Mouse (Mus musculus) neural tube, embryonic 12.5 days (tissue): Measurements from ENCODE around the gene Col5a3. TPM values are rescaled to one million over a fixed set of nuclear protein-coding genes. Genes with fewer than 3 reads are reported as not detected.

Source experiments
- ATAC-seq: fragments of 200-750 bp; cut with Nextera tagmentation; 2 replicates; pipeline ENCODE4 v1.8.0; 2017; ENCODE audit warnings: low read depth, mild to moderate bottlenecking, moderate TSS enrichment, moderate library complexity; ENCODE audit not compliant: low FRiP score
- H3K27ac ChIP-seq: fragments of 300-500 bp; sonication (generic); 2 replicates; pipeline ENCODE4 v1.5.1; 2016
- H3K27me3 ChIP-seq: fragments of 300-500 bp; sonication (generic); replicated peaks from 2 replicates; pipeline ENCODE4 v1.6.1; 2016; ENCODE audit warnings: mild to moderate bottlenecking
- H3K36me3 ChIP-seq: fragments of 300-500 bp; sonication (generic); 2 replicates; pipeline ENCODE4 v1.6.1; 2016; ENCODE audit warnings: mild to moderate bottlenecking
- H3K4me1 ChIP-seq: fragments of 300-500 bp; sonication (generic); 2 replicates; pipeline ENCODE4 v1.6.1; 2016
- H3K4me2 ChIP-seq: fragments of 300-500 bp; sonication (generic); replicated peaks from 2 replicates; pipeline ENCODE4 v1.6.1; 2016; ENCODE audit warnings: mild to moderate bottlenecking
- H3K4me3 ChIP-seq: fragments of 300-500 bp; sonication (generic); 2 replicates; pipeline ENCODE4 v1.5.1; 2016
- H3K9ac ChIP-seq: fragments of 300-500 bp; sonication (generic); 2 replicates; pipeline ENCODE4 v1.6.1; 2016; ENCODE audit warnings: mild to moderate bottlenecking
- H3K9me3 ChIP-seq: fragments of 300-500 bp; sonication (generic); 2 replicates; pipeline ENCODE4 v1.6.1; 2016; ENCODE audit warnings: mild to moderate bottlenecking
- WGBS: fragments of 180-500 bp; shearing (Covaris S2); methylation state at CpG from one replicate; pipeline ENCODE4 v1.1.7; 2016; 5-methylcytosine and 5-hydroxymethylcytosine counted together
- polyA plus RNA-seq: library from polyadenylated mRNA; unstranded; fragments of >200 nt; fragmentation: Nextera tagmentation; extraction: Ambion mirVana; gene quantifications from 2 replicates; pipeline ENCODE4 v1.2.1, GENCODE M21; 2016

The Col5a3 gene
- polyA plus RNA-seq, 1 experiment from 2014 or later: 0.75 TPM

DNA sequence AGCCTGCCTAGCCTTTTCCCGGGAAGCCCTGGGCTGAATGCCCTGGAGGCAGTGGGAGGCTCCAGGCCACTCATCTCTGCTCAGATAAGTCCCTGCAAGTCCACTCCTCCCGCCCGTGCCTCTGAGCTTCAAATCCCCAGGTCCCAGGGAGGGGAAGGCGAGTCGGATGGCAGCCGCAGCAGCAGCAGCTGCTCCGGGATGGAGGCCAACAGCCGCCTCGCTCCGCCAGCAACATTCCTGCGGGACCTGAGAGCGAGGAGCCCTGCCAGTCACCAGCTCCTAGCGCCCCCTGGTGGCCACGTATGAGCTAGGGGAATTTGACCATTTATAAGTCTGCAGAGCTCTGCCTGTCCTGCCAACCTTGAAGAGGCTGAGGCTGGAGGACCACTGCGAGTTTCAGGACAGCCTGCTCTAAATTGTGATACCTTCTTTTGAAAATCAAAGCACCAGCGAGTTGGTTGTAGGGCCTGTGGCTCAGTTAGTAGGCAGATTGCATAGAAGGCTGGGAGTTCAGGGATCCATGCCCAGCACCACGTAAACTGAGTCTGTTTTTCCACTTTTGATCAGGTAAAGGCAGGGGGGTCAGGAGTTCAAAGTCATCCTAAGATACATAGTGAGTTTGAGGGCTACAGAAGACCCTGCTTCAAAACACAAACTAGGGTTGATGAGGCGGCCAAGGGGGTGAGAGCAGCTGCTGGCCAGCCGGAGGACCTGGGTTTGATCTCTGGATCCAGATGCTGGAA lies 16.2 kb upstream of the Col5a3 start:
- no peak overlapping the region for H3K27ac ChIP-seq
- peak; percentile 90 for ATAC-seq
- H3K9ac ChIP-seq: peak overlapping the region; percentile 49; the same call in 1 of the 2 replicates
- H3K4me3 ChIP-seq: no peak overlapping the region
- peak overlapping the region; percentile 45 for H3K4me2 ChIP-seq
- no peaks in the 10 kb centered on the region; the same call in 1 of the 2 replicates for H3K27me3 ChIP-seq
- H3K4me1 ChIP-seq: peaks cover 6% of the 10 kb centered on the region; the same call in 1 of the 2 replicates
- no peaks in the 10 kb centered on the region for H3K9me3 ChIP-seq
- WGBS: 17% methylated on average over 19 of the region's 19 CpGs
- H3K36me3 ChIP-seq: no peaks in the 10 kb centered on the region

DNA sequence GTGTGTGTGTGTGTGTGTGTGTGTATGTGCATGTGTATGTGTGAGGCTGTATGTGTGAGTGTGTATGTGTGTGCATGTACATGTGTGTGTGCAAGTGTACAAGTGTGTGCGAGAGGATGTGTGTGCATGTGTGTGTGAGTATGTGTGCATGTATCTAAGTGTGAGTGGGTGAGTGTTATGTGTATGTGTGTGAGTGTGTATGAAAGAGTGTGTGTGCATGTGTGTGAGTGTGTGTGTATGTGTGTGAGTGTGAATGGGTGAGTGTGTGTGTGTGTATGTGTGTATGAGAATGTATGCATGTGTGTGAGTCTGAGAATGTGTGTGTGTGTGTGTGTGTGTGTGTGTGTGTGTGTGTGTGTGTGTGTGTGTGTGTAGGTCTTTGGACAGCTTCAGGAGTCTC lies 13.3 kb upstream of the Col5a3 start:
- Histone ChIP-seq H3K4me1 (peaks cover 6% of the 10 kb centered on the region; the same call in 1 of the 2 replicates), H3K36me3 (no peaks in the 10 kb centered on the region), H3K27ac (no peak overlapping the region), H3K4me3 (no peak overlapping the region), H3K4me2 (no peak overlapping the region), H3K9me3 (no peaks in the 10 kb centered on the region), H3K27me3 (peaks cover 2% of the 10 kb centered on the region; the same call in 1 of the 2 replicates), H3K9ac (no peak overlapping the region)
- whole genome bisulfite sequencing: 93% methylated on average over 1 of the region's 1 CpGs
- no peak for ATAC-seq

GRCm38 (mm10) chr9:20825781-20826180 lies 10.9 kb upstream of the Col5a3 start:
- no peak for ATAC-seq
- Histone ChIP-seq H3K36me3 (no peaks in the 10 kb centered on the region), H3K9me3 (no peaks in the 10 kb centered on the region), H3K4me3 (no peak overlapping the region), H3K4me1 (peaks cover 4% of the 10 kb centered on the region; the same call in 1 of the 2 replicates), H3K27ac (no peak overlapping the region), H3K9ac (no peak overlapping the region), H3K4me2 (no peak overlapping the region), H3K27me3 (peaks cover 2% of the 10 kb centered on the region; the same call in 1 of the 2 replicates)
- 66% methylated on average over 5 of the region's 5 CpGs for WGBS

- no peak overlapping the region for H3K27ac ChIP-seq
- no peaks in the 10 kb centered on the region for H3K36me3 ChIP-seq
- H3K4me3 ChIP-seq: no peak overlapping the region
- H3K9ac ChIP-seq: no peak overlapping the region
- H3K4me1 ChIP-seq: no peaks in the 10 kb centered on the region
- no peak for ATAC-seq
- 82% methylated on average over 3 of the region's 3 CpGs for WGBS
- 0 out of 2 replicates have a peak, but pooled peaks cover 2% of the 10 kb centered on the region for H3K27me3 ChIP-seq
- H3K4me2 ChIP-seq: no peak overlapping the region
- no peaks in the 10 kb centered on the region for H3K9me3 ChIP-seq
Observed at GRCm38 (mm10) chr9:20822821-20823220, 8.0 kb upstream of the Col5a3 start.

DNA sequence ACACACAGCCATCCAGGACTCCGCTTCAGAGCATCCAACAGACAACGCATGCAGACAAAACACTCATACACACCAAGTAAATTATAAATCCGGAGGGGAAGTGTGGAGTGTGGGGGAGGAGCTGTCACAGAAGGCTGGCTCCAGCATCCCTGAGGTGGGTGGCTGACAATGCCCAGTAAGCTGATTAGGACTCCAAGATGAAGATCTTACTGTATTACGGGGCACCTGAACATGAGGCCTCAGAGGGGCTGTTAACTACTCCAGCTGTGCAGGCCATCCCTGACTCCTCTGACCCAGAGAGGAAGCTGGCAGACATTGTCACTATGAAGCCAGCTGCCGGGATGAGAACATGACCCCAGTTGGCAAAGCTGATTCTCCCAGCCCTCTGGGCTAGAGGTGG lies 5.1 kb upstream of the Col5a3 start:
- Histone ChIP-seq H3K9me3 (no peaks in the 10 kb centered on the region), H3K27me3 (no peaks in the 10 kb centered on the region), H3K4me1 (peaks cover 1% of the 10 kb centered on the region), H3K4me3 (no peak overlapping the region), H3K4me2 (no peak overlapping the region), H3K36me3 (no peaks in the 10 kb centered on the region), H3K27ac (no peak overlapping the region), H3K9ac (no peak overlapping the region)
- ATAC-seq: no peak
- 80% methylated on average over 5 of the region's 5 CpGs for WGBS

DNA sequence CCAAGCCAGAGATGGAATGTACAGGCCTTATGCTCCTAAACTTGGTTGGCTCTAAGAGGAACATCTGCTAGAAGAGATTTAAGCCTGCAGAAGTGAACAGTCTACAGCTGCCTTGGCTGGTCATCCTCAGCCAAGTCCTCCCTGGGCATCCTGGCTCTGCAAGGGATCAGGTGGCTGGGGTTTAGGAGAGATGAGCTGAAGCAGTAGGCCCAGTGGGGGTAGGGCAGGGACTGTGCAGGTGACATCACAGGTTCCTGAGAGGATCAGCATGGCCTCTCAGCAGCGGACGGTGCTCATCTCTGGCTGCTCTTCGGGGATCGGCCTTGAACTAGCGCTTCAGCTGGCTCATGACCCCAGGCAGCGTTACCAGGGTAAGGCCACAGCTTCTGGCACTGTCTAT lies 3.4 kb upstream of the Col5a3 start, which contains the start of gene Rdh8:
Rdh8 (plus strand) TSS at position 268 of the 400 bp plus-strand sequence.
- ATAC-seq: no peak
- 85% methylated on average over 6 of the region's 6 CpGs for WGBS

DNA sequence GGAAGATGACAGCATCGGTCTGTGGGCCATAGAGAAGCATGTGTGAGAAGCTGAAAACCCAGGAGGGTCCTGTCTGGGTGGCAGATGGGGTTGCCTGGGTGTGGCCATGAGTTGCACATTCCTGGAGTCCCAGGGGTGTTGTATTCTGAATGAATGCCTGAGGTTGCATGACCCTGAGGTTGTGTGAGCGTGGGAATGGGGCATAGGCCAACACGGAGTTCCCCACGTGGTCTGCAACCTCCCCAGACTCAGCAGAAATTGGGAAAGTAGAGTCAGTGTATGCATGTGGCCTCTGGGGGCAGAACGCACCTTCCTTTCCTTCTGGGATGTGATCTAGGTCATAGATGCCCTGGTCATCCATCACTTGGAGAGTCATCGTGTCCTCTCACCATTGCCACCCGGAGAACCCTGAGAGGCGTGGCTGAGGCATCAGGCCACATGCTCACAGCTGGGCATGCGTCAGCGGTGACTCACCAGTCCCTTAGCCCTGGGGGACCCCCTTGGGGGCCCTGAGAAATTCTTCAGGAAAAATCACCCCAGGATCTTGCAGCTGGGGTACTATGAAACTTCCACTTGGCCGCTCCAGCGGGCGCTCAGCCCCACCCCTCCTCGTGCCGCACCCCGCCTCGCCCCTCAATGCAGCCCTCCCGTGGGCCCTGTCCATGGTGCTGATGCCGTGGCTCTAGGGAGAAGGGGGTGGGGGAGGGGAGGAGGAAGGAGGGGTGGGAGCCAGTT lies 2.2 kb downstream of the Col5a3 start:
- no peak overlapping the region for H3K9ac ChIP-seq
- no peaks in the 10 kb centered on the region; the same call in 1 of the 2 replicates for H3K27me3 ChIP-seq
- H3K4me3 ChIP-seq: no peak overlapping the region
- no peak overlapping the region for H3K27ac ChIP-seq
- no peaks in the 10 kb centered on the region for H3K36me3 ChIP-seq
- 14% methylated on average over 19 of the region's 19 CpGs for WGBS
- H3K4me1 ChIP-seq: peaks cover 12% of the 10 kb centered on the region
- peak overlapping the region; percentile 20; the same call in 1 of the 2 replicates for H3K4me2 ChIP-seq
- no peak for ATAC-seq
- no peaks in the 10 kb centered on the region for H3K9me3 ChIP-seq

More for the DNA sequence above, 3.4 kb upstream of the Col5a3 start, which contains the start of gene Rdh8:
- no peaks in the 10 kb centered on the region; the same call in 1 of the 2 replicates for H3K27me3 ChIP-seq
- peaks cover 8% of the 10 kb centered on the region for H3K4me1 ChIP-seq
- H3K9ac ChIP-seq: no peak within 1 kb of the TSS
- no peaks in the 10 kb centered on the region for H3K9me3 ChIP-seq
- no peak within 1 kb of the TSS for H3K4me3 ChIP-seq
- no peaks in the 10 kb centered on the region for H3K36me3 ChIP-seq
- H3K27ac ChIP-seq: no peak within 1 kb of the TSS
- no peak within 1 kb of the TSS for H3K4me2 ChIP-seq

DNA sequence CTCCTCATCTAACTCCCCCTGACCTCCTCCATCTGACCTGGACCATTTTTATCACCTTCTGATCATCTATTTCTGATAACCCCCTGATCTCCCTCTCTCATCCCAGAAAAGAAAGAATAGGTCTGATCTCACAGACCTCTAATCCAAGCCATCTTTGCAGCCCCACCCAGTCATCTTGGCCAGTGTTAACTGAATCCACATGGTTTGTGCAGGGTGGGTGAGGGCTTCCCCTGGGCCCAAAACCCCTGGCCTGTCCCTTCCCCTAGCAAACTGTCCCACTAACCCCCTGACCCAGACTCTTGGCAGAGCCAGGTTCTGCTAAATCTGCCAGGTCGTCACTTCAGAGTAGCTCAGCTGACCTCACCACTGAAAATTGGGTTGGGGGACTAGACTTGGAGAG lies 4.1 kb downstream of the Col5a3 start:
- Histone ChIP-seq H3K27ac (no peak overlapping the region), H3K9ac (no peak overlapping the region), H3K4me3 (no peak overlapping the region), H3K4me2 (no peak overlapping the region), H3K36me3 (no peaks in the 10 kb centered on the region), H3K4me1 (peaks cover 12% of the 10 kb centered on the region), H3K27me3 (no peaks in the 10 kb centered on the region; the same call in 1 of the 2 replicates), H3K9me3 (no peaks in the 10 kb centered on the region)
- 69% methylated on average over 1 of the region's 1 CpGs for WGBS
- ATAC-seq: no peak

DNA sequence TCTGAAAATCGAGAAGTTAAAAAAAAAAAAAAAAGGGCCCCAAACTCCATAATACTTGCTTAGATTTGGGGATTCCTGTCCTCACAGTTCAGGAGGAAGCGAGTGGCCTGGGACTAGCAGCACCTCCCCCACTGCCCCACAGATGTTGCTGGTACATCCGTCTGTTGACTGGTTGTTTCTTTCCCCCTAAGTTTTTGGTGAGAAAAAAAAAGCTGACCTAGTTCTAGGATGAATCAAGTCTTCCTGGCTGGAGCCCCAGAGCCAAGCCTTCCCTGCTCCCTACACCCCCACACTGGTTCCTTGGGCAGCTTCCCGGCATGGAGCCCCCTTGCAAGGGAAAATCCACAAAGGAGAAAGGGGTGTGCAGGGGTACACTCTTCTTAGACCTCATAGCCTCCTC lies 4.6 kb downstream of the Col5a3 start:
- H3K9me3 ChIP-seq: no peaks in the 10 kb centered on the region

DNA sequence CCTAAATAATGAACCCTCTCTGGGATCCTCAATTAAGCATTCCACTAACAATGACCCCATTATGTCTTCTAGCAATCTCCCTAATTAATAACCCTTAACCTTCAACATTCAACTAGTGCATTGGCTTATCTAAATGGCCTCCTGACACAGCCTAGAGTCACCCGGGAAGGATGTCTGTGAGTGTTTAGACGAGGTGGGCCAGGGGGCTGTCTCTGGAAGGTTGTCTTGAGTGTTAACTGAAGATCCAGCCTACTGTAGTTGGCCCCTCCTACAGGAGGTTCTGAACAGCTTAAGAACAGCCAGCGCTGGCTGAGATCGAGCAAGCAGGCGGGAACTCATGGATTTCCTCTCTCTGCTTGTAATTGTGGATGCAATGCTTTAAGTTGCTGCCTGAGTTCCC lies 9.2 kb downstream of the Col5a3 start:
- Histone ChIP-seq H3K4me3 (no peak overlapping the region), H3K27me3 (no peaks in the 10 kb centered on the region), H3K9ac (no peak overlapping the region), H3K36me3 (no peaks in the 10 kb centered on the region), H3K4me2 (no peak overlapping the region), H3K4me1 (no peaks in the 10 kb centered on the region), H3K27ac (no peak overlapping the region), H3K9me3 (peaks cover 5% of the 10 kb centered on the region; the same call in 1 of the 2 replicates)
- 51% methylated on average over 5 of the region's 5 CpGs for WGBS
- ATAC-seq: no peak

More for the DNA sequence above, 4.6 kb downstream of the Col5a3 start:
- H3K4me2 ChIP-seq: no peak overlapping the region
- WGBS: 51% methylated on average over 4 of the region's 4 CpGs
- H3K9ac ChIP-seq: no peak overlapping the region
- no peak overlapping the region for H3K27ac ChIP-seq
- ATAC-seq: no peak
- no peaks in the 10 kb centered on the region for H3K36me3 ChIP-seq
- H3K4me1 ChIP-seq: peaks cover 12% of the 10 kb centered on the region
- no peak overlapping the region for H3K4me3 ChIP-seq
- no peaks in the 10 kb centered on the region; the same call in 1 of the 2 replicates for H3K27me3 ChIP-seq

DNA sequence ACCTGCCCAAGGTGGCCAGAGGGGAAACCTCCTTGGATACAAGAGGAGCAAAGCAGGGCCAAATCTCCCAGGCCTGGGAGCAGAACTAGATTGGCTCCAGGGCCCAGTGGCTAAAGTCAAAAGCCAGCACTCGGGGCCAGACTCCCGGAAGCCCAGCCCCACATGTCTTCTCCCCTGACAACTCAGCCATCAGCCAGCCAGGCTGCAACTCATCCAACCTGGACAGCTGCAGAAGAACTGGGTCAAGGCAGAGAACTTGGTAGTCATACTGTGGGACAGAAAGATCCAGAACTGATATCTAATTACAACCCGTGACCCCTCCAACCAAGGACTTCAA lies 9.7 kb downstream of the Col5a3 start:
- H3K9me3 ChIP-seq: peaks cover 5% of the 10 kb centered on the region; the same call in 1 of the 2 replicates
- no peak overlapping the region for H3K4me3 ChIP-seq
- H3K4me1 ChIP-seq: no peaks in the 10 kb centered on the region
- no peaks in the 10 kb centered on the region for H3K27me3 ChIP-seq
- WGBS: 66% methylated on average over 3 of the region's 3 CpGs
- H3K9ac ChIP-seq: no peak overlapping the region
- H3K4me2 ChIP-seq: no peak overlapping the region
- no peak for ATAC-seq
- no peak overlapping the region for H3K27ac ChIP-seq
- no peaks in the 10 kb centered on the region for H3K36me3 ChIP-seq
